Mouse (Mus musculus) ES-E14 (cell line): ENCODE results near the gene Gbf1. TPM values are rescaled to one million over a fixed set of nuclear protein-coding genes. Genes with fewer than 3 reads are reported as not detected.

Experiments used
- DNase-seq: peaks from one replicate; pipeline ENCODE4 v3.0.0-alpha.2; 2013; ENCODE audit warnings: low read depth, low spot score
- H3K27ac ChIP-seq: 2 replicates; pipeline ENCODE4 v1.5.1; 2012; ENCODE audit warnings: low read depth, mild to moderate bottlenecking, low read length, moderate library complexity, mixed read lengths; ENCODE audit not compliant: poor library complexity, insufficient read depth, severe bottlenecking
- H3K36me3 ChIP-seq: 2 replicates; pipeline ENCODE4 v1.6.1; 2012; ENCODE audit warnings: mild to moderate bottlenecking, low read length, moderate library complexity, mixed read lengths; ENCODE audit not compliant: control insufficient read depth, poor library complexity, insufficient read depth, severe bottlenecking
- H3K4me1 ChIP-seq, 2 experiments: fragments of 150-350 bp in 1 of 2; sonication (generic) in 1 of 2; 2 replicates each; pipeline ENCODE4 v1.6.1; 2012; ENCODE audit warnings: low read length in 2 of 2, mild to moderate bottlenecking in 1 of 2, mixed read lengths in 1 of 2; ENCODE audit not compliant: control insufficient read depth in 2 of 2, insufficient read depth in 2 of 2, poor library complexity in 1 of 2
- H3K4me3 ChIP-seq, 2 experiments: fragments of 150-350 bp in 1 of 2; sonication (generic) in 1 of 2; 2 replicates each; pipeline ENCODE4 v1.5.1; 2012; ENCODE audit warnings: low read length in 2 of 2, low read depth in 1 of 2, mild to moderate bottlenecking in 1 of 2, mixed read lengths in 1 of 2; ENCODE audit not compliant: insufficient read depth in 1 of 2, poor library complexity in 1 of 2, severe bottlenecking in 1 of 2
- H3K9ac ChIP-seq: 2 replicates; pipeline ENCODE4 v1.6.1; 2012; ENCODE audit warnings: low read depth, mild to moderate bottlenecking, low read length, mixed read lengths; ENCODE audit not compliant: poor library complexity, insufficient read depth, severe bottlenecking
- H3K9me3 ChIP-seq: fragments of 150-350 bp; sonication (generic); 2 replicates; pipeline ENCODE4 v1.6.1; 2012; ENCODE audit warnings: low read depth, mild to moderate bottlenecking, low read length; ENCODE audit not compliant: control insufficient read depth, insufficient read depth
- CHD2 ChIP-seq: IDR thresholded peaks from 2 replicates; pipeline ENCODE4 v1.6.1; 2014; ENCODE audit warnings: mild to moderate bottlenecking, low read depth, low read length, inconsistent platforms
- HCFC1 ChIP-seq: IDR thresholded peaks from 2 replicates; pipeline ENCODE4 v1.6.1; 2012; ENCODE audit warnings: low read length, inconsistent platforms, borderline replicate concordance; ENCODE audit not compliant: insufficient read depth
- MAFK ChIP-seq: IDR thresholded peaks from 2 replicates; pipeline ENCODE4 v1.6.1; 2014; ENCODE audit warnings: mild to moderate bottlenecking, low read depth, low read length, inconsistent platforms; ENCODE audit not compliant: insufficient read depth
- ZC3H11A ChIP-seq: IDR thresholded peaks from 2 replicates; pipeline ENCODE4 v1.6.1; 2012; ENCODE audit warnings: low read depth, mild to moderate bottlenecking, inconsistent platforms, low read length, borderline replicate concordance
- ZNF384 ChIP-seq: IDR thresholded peaks from 2 replicates; pipeline ENCODE4 v1.6.1; 2012; ENCODE audit warnings: low read depth, low read length, inconsistent platforms
- in situ Hi-C, 2 experiments: fragments of 600-800 bp; cut with MboI; formaldehyde crosslinking; loops; one replicate each; pipeline ENCODE4 v1.15.1; 2025; ENCODE audit warnings: low sequenced_read_pairs in 2 of 2, inconsistent platforms in 1 of 2; ENCODE audit not compliant: unreplicated experiment in 2 of 2
- total RNA-seq: library from RNA; depleted of rRNA; stranded (reverse); fragments of 300-350 nt; gene quantifications from 2 replicates; pipeline ENCODE4 v1.2.3, GENCODE M21; 2012

The Gbf1 gene
- total RNA-seq, 1 experiment = 29.0 TPM

DNA sequence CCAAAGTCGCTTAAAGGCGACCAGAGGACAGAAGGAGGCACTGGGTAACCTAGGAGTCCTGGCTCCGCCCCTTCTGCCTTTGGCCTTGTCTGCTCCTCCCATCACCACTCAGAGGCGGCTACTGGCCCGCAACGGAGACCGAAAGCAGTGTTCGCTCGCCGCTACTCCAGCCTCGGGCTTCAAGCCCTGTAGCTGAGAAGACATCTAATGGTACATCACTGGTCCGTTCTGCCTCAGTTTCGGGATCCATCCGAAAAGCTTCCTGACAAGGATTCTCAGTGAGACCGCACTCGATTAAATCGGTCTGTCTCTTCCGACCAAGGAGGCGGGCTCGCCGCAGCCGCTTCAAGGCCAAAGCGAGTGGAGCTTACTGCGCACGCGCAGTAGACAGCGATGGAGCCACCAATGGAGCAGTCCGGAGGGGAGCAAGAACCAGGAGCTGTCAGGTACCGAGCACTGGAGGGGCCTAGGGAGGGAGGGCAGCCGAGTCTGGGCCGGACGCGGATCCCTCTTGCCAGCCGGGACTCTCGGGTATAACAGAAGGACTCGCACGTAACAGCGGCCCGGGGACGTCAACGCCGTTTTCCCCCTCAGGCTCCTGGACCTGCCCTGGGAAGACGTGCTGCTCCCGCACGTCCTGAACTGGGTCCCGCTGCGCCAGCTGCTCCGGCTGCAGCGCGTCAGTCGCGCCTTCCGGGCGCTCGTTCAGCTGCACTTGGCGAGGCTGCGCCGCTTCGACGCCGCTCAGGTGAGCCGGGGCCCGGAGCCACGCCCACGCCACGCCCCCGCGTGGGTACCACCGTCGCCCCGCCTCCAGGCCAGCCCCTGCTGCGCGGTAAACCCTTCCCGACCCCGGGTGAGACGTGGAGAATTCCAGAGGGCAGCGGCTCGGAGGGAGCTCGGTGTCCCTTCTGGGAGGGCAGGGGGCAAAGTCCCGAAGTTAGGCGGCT, 176.0 kb downstream of the Gbf1 start, which contains the start of gene Fbxl15:
Gene Fbxl15, plus strand, starts transcription at position 104 of the 950 bp plus-strand sequence.
- no peak within 1 kb of the TSS for H3K27ac ChIP-seq

DNA sequence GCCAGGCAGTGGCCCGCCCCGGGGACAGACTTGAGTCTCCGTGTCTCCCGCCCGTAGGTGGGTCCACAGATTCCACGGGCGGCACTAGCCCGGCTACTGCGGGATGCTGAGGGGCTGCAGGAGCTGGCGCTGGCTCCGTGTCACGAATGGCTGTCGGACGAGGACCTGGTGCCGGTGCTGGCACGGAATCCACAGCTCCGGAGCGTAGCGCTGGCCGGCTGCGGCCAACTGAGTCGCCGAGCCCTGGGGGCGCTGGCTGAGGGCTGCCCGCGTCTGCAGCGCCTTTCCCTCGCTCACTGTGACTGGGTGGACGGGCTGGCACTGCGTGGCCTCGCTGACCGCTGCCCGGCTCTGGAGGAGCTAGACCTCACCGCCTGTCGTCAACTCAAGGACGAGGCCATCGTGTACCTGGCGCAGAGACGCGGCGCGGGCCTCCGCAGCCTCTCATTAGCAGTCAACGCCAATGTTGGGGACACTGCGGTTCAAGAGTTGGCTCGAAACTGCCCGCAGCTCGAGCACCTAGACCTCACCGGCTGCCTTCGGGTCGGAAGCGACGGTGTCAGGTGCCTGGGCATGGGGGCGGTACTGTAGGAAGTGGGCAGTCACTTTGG, 176.8 kb downstream of the Gbf1 start:
- Histone ChIP-seq H3K9ac (peak overlapping the region; percentile 86), H3K4me1 (peaks cover 3 to 8% of the 10 kb centered on the region in 2 experiments; a peak in 2 of 4 replicates), H3K36me3 (peaks cover 12% of the 10 kb centered on the region; the same call in 1 of the 2 replicates), H3K9me3 (no peaks in the 10 kb centered on the region), H3K4me3 (peak overlapping the region; percentile 87 to 99), H3K27ac (no peak overlapping the region)
- in situ Hi-C loops = no loop called here
- TF ChIP-seq ZC3H11A (no peak), MAFK (no peak), HCFC1 (no peak), CHD2 (no peak), ZNF384 (no peak)
- no peak for DNase-seq

More for the DNA sequence above, 176.0 kb downstream of the Gbf1 start, which contains the start of gene Fbxl15:
- TF ChIP-seq HCFC1 (peak; percentile 82), MAFK (no peak)
- peaks cover 12% of the 10 kb centered on the region; the same call in 1 of the 2 replicates for H3K36me3 ChIP-seq
- H3K4me3 ChIP-seq = peak within 1 kb of the TSS; percentile 87 to 99
- H3K9me3 ChIP-seq = no peaks in the 10 kb centered on the region
- H3K9ac ChIP-seq = peak within 1 kb of the TSS; percentile 86
- DNase-seq = peak; percentile 94
- peaks cover 3 to 8% of the 10 kb centered on the region in 2 experiments; a peak in 2 of 4 replicates for H3K4me1 ChIP-seq
- in situ Hi-C loops = no loop called here

DNA sequence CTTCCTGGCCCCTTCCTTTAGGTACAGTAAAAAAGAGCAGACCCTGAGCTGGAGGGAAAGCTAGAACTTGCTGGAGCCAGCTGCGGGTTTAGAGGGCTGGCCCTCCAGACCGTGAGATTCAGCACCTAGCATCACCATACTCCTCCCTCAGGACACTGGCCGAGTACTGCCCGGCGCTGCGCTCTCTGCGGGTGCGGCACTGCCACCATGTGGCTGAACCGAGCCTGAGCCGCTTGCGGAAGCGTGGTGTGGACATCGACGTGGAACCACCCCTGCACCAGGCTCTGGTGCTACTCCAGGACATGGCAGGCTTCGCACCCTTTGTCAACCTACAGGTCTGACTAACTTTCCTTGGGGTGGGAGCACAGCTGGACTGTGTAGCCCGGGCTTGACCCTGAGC, 177.6 kb downstream of the Gbf1 start:
- Histone ChIP-seq H3K27ac (no peak overlapping the region), H3K4me3 (peak overlapping the region in 1 of 2 experiments; percentile 99; a peak in 2 of 4 replicates), H3K4me1 (peaks cover 3 to 8% of the 10 kb centered on the region in 2 experiments; a peak in 2 of 4 replicates), H3K9ac (no peak overlapping the region), H3K9me3 (no peaks in the 10 kb centered on the region), H3K36me3 (peaks cover 12% of the 10 kb centered on the region; the same call in 1 of the 2 replicates)
- DNase-seq = no peak
- TF ChIP-seq ZC3H11A = 0 out of 2 replicates have a peak, but pooled peaks have one; percentile 10
- 0 out of 2 replicates have a peak, but pooled peaks have one; percentile 33 for TF ChIP-seq HCFC1
- TF ChIP-seq ZNF384 = no peak
- in situ Hi-C loops = no loop called here

DNA sequence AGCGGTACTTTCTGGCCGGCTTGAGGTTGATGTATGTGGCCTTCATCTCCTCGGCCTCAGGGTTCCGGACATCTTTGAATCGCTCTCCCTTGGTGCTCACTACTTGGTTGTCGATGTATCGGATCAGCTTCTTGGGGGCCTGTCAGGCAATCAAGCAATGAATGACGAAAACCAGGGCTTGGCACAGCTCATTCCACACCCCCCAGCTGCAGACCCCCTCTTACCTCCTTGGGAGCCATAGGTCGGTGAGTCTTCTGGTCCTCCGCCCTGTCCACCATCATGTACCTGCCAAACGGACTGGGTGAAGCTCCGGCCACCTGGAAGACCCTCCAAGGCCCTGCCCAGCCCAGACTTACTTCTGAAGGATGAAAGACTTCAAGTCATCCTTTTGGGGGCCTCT, 178.4 kb downstream of the Gbf1 start:
- no peak overlapping the region for H3K9ac ChIP-seq
- peaks cover 12% of the 10 kb centered on the region; the same call in 1 of the 2 replicates for H3K36me3 ChIP-seq
- no peak for DNase-seq
- TF ChIP-seq ZC3H11A (no peak), ZNF384 (no peak), CHD2 (no peak), MAFK (no peak), HCFC1 (no peak)
- H3K4me3 ChIP-seq = no peak overlapping the region
- H3K4me1 ChIP-seq = peaks cover 3 to 8% of the 10 kb centered on the region in 2 experiments; a peak in 2 of 4 replicates
- H3K9me3 ChIP-seq = no peaks in the 10 kb centered on the region
- in situ Hi-C loops = no loop called here
- H3K27ac ChIP-seq = no peak overlapping the region
